22 mouse cellular contexts compared by ENCODE assay signal in genomic region chr2:29671856-29672255, GRCm38 (mm10). TPM values are rescaled to one million over a fixed set of nuclear protein-coding genes. Genes with fewer than 3 reads are reported as not detected.
DNase-seq lines count a peak whose midpoint lies in the region; ATAC-seq and TF ChIP-seq lines count a peak whose summit lies in the region.
"Had no signal": no experiment of that assay in that cellular context is flagged by ENCODE, and none has a peak within 500 bp of the region (broad histone marks: within the 10 kb centered on the region; RNA-seq: fewer than 3 reads in every experiment).

No protein-coding gene starts in this region.

- no peak overlapping the region for H3K4me2 ChIP-seq in hindbrain, postnatal 0 days (ENCODE audit: low read depth, low read length)
- H3K4me2 ChIP-seq in hindbrain, embryonic 11.5 days (replicated peaks; ENCODE audit: low read depth, low read length) = no peak overlapping the region
- no peak overlapping the region for H3K4me2 ChIP-seq in hindbrain, embryonic 14.5 days (replicated peaks)
- H3K4me2 ChIP-seq: hindbrain, embryonic 12.5 days; intestine, embryonic 15.5 days; limb, embryonic 12.5 days; lung, embryonic 15.5 days; neural tube, embryonic 15.5 days had no signal

- H3K36me3 ChIP-seq in heart, embryonic 10.5 days = no peaks in the 10 kb centered on the region
- H3K36me3 ChIP-seq in hindbrain, postnatal 0 days (ENCODE audit: insufficient read depth, low read length) = no peaks in the 10 kb centered on the region
- no peaks in the 10 kb centered on the region for H3K36me3 ChIP-seq in hindbrain, embryonic 11.5 days (ENCODE audit: control insufficient read depth, insufficient read depth, low read length)
- no peaks in the 10 kb centered on the region for H3K36me3 ChIP-seq in hindbrain, embryonic 14.5 days (replicated peaks; ENCODE audit: control insufficient read depth, insufficient read depth)
- H3K36me3 ChIP-seq: hindbrain, embryonic 12.5 days; intestine, embryonic 15.5 days; limb, embryonic 12.5 days; lung, embryonic 15.5 days; neural tube, embryonic 15.5 days had no signal

- ATAC-seq in hindbrain, postnatal 0 days = no peak
- no peak for ATAC-seq in hindbrain, embryonic 11.5 days (ENCODE audit: low FRiP score)
- no peak for ATAC-seq in hindbrain, embryonic 14.5 days (ENCODE audit: low FRiP score)
- ATAC-seq: forebrain, embryonic 16.5 days; intestine, embryonic 15.5 days had no signal

- H3K4me3 ChIP-seq in heart, embryonic 10.5 days = no peak overlapping the region
- H3K4me3 ChIP-seq in hindbrain, postnatal 0 days (ENCODE audit: low read length) = no peak overlapping the region
- no peak overlapping the region for H3K4me3 ChIP-seq in hindbrain, embryonic 11.5 days (ENCODE audit: low read depth, low read length)
- H3K4me3 ChIP-seq in hindbrain, embryonic 14.5 days (replicated peaks; ENCODE audit: low read length) = no peak overlapping the region
- H3K4me3 ChIP-seq: hindbrain, embryonic 12.5 days; intestine, embryonic 15.5 days; limb, embryonic 12.5 days; lung, embryonic 15.5 days; neural tube, embryonic 15.5 days had no signal

- peaks cover 59% of the 10 kb centered on the region for H3K4me1 ChIP-seq in heart, embryonic 10.5 days
- peaks cover 35% of the 10 kb centered on the region for H3K4me1 ChIP-seq in hindbrain, postnatal 0 days (ENCODE audit: insufficient read depth, low read length)
- H3K4me1 ChIP-seq in hindbrain, embryonic 11.5 days (replicated peaks; ENCODE audit: control insufficient read depth, insufficient read depth, low read length) = no peaks in the 10 kb centered on the region
- H3K4me1 ChIP-seq in hindbrain, embryonic 14.5 days (replicated peaks; ENCODE audit: control insufficient read depth, insufficient read depth, low read length) = peaks cover 25% of the 10 kb centered on the region

- H3K27me3 ChIP-seq in heart, embryonic 10.5 days (ENCODE audit: insufficient read depth, poor library complexity, severe bottlenecking) = no peaks in the 10 kb centered on the region
- no peaks in the 10 kb centered on the region for H3K27me3 ChIP-seq in hindbrain, postnatal 0 days (ENCODE audit: insufficient read depth, low read length)
- no peaks in the 10 kb centered on the region for H3K27me3 ChIP-seq in hindbrain, embryonic 11.5 days (ENCODE audit: control insufficient read depth, insufficient read depth, low read length)
- H3K27me3 ChIP-seq in hindbrain, embryonic 14.5 days (ENCODE audit: control insufficient read depth, insufficient read depth, low read length) = no peaks in the 10 kb centered on the region
- H3K27me3 ChIP-seq: hindbrain, embryonic 12.5 days; intestine, embryonic 15.5 days; limb, embryonic 12.5 days; lung, embryonic 15.5 days; neural tube, embryonic 15.5 days had no signal

- no peak overlapping the region for H3K9ac ChIP-seq in hindbrain, postnatal 0 days (replicated peaks; ENCODE audit: low read length)
- H3K9ac ChIP-seq in hindbrain, embryonic 11.5 days (ENCODE audit: low read depth, low read length) = no peak overlapping the region
- H3K9ac ChIP-seq in hindbrain, embryonic 14.5 days = no peak overlapping the region
- H3K9ac ChIP-seq: hindbrain, embryonic 12.5 days; intestine, embryonic 15.5 days; limb, embryonic 12.5 days; liver, embryonic 14.5 days; lung, embryonic 15.5 days; neural tube, embryonic 15.5 days had no signal

- peak overlapping the region; percentile 29; the same call in 1 of the 2 replicates for H3K27ac ChIP-seq in heart, embryonic 10.5 days
- no peak overlapping the region for H3K27ac ChIP-seq in hindbrain, postnatal 0 days
- no peak overlapping the region for H3K27ac ChIP-seq in hindbrain, embryonic 11.5 days (ENCODE audit: low read depth, low read length)
- no peak overlapping the region; the same call in 1 of the 2 replicates for H3K27ac ChIP-seq in hindbrain, embryonic 14.5 days
- H3K27ac ChIP-seq: hindbrain, embryonic 12.5 days; intestine, embryonic 15.5 days; limb, embryonic 12.5 days; liver, embryonic 14.5 days; lung, embryonic 15.5 days had no signal

- no peak for TF ChIP-seq CTCF in hindbrain, postnatal 0 days (IDR thresholded peaks at IDR 0.05; ENCODE audit: low read depth)

- H3K9me3 ChIP-seq in heart, embryonic 10.5 days = no peaks in the 10 kb centered on the region
- H3K9me3 ChIP-seq in hindbrain, postnatal 0 days (ENCODE audit: low read length) = no peaks in the 10 kb centered on the region
- H3K9me3 ChIP-seq in hindbrain, embryonic 11.5 days (ENCODE audit: control insufficient read depth, low read length) = no peaks in the 10 kb centered on the region
- H3K9me3 ChIP-seq in hindbrain, embryonic 14.5 days (ENCODE audit: control insufficient read depth, low read length) = no peaks in the 10 kb centered on the region
- H3K9me3 ChIP-seq: G1E; hindbrain, embryonic 12.5 days; intestine, embryonic 15.5 days; limb, embryonic 12.5 days; lung, embryonic 15.5 days; neural tube, embryonic 15.5 days had no signal

- peak; percentile 42 to 48 for DNase-seq in cerebellum, postnatal 10 days
- DNase-seq in cerebellum, adult 18-20 months = no peak
- DNase-seq in heart, embryonic 10.5 days (ENCODE audit: low spot score) = no peak
- DNase-seq in heart, adult 9 months (ENCODE audit: low spot score in 2 of 2) = no peak
- peak; percentile 12 for DNase-seq in hindbrain, postnatal 0 days (ENCODE audit: low spot score)
- no peak for DNase-seq in hindbrain, embryonic 11.5 days (ENCODE audit: low spot score)
- peak; percentile 56 for DNase-seq in A20 (ENCODE audit: low read depth, low spot score)
- no peak for DNase-seq in hindbrain, embryonic 14.5 days (ENCODE audit: low spot score)
- DNase-seq: adrenal gland, postnatal 10 days; cerebellum, adult 11 months; kidney, adult 9 months; kidney, postnatal 36 days; lung, postnatal 4 days; thymus, postnatal 36 days had no signal

- WGBS in heart, embryonic 10.5 days = 87% methylated on average over 3 of the region's 3 CpGs
- 58% methylated on average over 3 of the region's 3 CpGs for WGBS in hindbrain, postnatal 0 days
- WGBS in hindbrain, embryonic 11.5 days = 83% methylated on average over 3 of the region's 3 CpGs
- WGBS in hindbrain, embryonic 14.5 days = 73% methylated on average over 3 of the region's 3 CpGs

RNA-seq across cellular contexts. Expression of gene Rapgef1, which starts 52.3 kb away (rescaled TPM):
- 11.2 and 13.4 TPM in 2 replicates for polyA plus RNA-seq in heart, embryonic 10.5 days (2016; fragmentation: Nextera tagmentation; extraction: Ambion mirVana)
- total RNA-seq in hindbrain, postnatal 0 days (2014; rRNA removed) = 91.3 and 94.0 TPM in 2 replicates
- polyA plus RNA-seq in hindbrain, postnatal 0 days (2015; fragmentation: Nextera tagmentation; extraction: Ambion mirVana) = 13.7 and 14.4 TPM in 2 replicates
- polyA plus RNA-seq in hindbrain, embryonic 11.5 days (2014; fragmentation: Nextera tagmentation; extraction: Ambion mirVana) = 13.3 and 14.3 TPM in 2 replicates
- 19.9 and 22.3 TPM in 2 replicates for polyA plus RNA-seq in hindbrain, embryonic 14.5 days (2014; fragmentation: Nextera tagmentation; extraction: Ambion mirVana)

Comparison
In these comparisons a context has a peak if more than half of its experiments do, and no peak if none do; other contexts are left out.
1. DNase-seq: peak in cerebellum, postnatal 10 days (2 of 2), hindbrain, postnatal 0 days (single experiment) and A20 (single experiment); none in cerebellum, adult 18-20 months (0 of 2), heart, embryonic 10.5 days (single experiment), heart, adult 9 months (0 of 2), hindbrain, embryonic 11.5 days (single experiment) and hindbrain, embryonic 14.5 days (single experiment).